Mouse (Mus musculus) limb, embryonic 14.5 days (tissue): ENCODE data around the gene Arl3. TPM values are rescaled to one million over a fixed set of nuclear protein-coding genes. Genes with fewer than 3 reads are reported as not detected.
A peak's percentile ranks its signal among the peaks of the same experiment; 100 is the strongest.

ENCODE experiments used
- ATAC-seq: fragments of 200-750 bp; cut with Nextera tagmentation; 2 replicates; pipeline ENCODE4 v1.8.0; 2017; ENCODE audit warnings: low read depth, moderate number of reproducible peaks, moderate TSS enrichment; ENCODE audit not compliant: low FRiP score
- DNase-seq: peaks from one replicate; pipeline ENCODE4 v3.0.0-alpha.2; 2015; ENCODE audit warnings: low spot score
- H3K27ac ChIP-seq: fragments of 300-500 bp; sonication (generic); replicated peaks from 2 replicates; pipeline ENCODE4 v1.5.1; 2014; ENCODE audit warnings: low read depth, mild to moderate bottlenecking, low read length, moderate library complexity, mixed read lengths
- H3K27me3 ChIP-seq: fragments of 300-500 bp; sonication (generic); 2 replicates; pipeline ENCODE4 v1.6.1; 2014; ENCODE audit warnings: low read length, mixed read lengths; ENCODE audit not compliant: control insufficient read depth, insufficient read depth
- H3K36me3 ChIP-seq: fragments of 300-500 bp; sonication (generic); 2 replicates; pipeline ENCODE4 v1.6.1; 2014; ENCODE audit warnings: mild to moderate bottlenecking, low read length, moderate library complexity, mixed read lengths; ENCODE audit not compliant: control insufficient read depth, insufficient read depth
- H3K4me1 ChIP-seq: fragments of 300-500 bp; sonication (generic); 2 replicates; pipeline ENCODE4 v1.6.1; 2014; ENCODE audit warnings: antibody characterized with exemption, low read length, mixed read lengths; ENCODE audit not compliant: control insufficient read depth, insufficient read depth
- H3K4me2 ChIP-seq: fragments of 300-500 bp; sonication (generic); replicated peaks from 2 replicates; pipeline ENCODE4 v1.6.1; 2014; ENCODE audit warnings: low read depth, mild to moderate bottlenecking, low read length, moderate library complexity; ENCODE audit not compliant: severe bottlenecking
- H3K4me3 ChIP-seq: fragments of 300-500 bp; sonication (generic); replicated peaks from 2 replicates; pipeline ENCODE4 v1.5.1; 2014; ENCODE audit warnings: low read length
- H3K9ac ChIP-seq: fragments of 300-500 bp; sonication (generic); 2 replicates; pipeline ENCODE4 v1.6.1; 2014; ENCODE audit warnings: mild to moderate bottlenecking, low read depth, low read length, moderate library complexity; ENCODE audit not compliant: severe bottlenecking
- H3K9me3 ChIP-seq: fragments of 300-500 bp; sonication (generic); 2 replicates; pipeline ENCODE4 v1.6.1; 2016; ENCODE audit warnings: low read length; ENCODE audit not compliant: control insufficient read depth
- POLR2A ChIP-seq: fragments of 200-500 bp; IDR thresholded peaks from 2 replicates; pipeline ENCODE4 v1.8.0; 2012; ENCODE audit warnings: inconsistent platforms, mild to moderate bottlenecking, moderate library complexity, borderline replicate concordance; ENCODE audit not compliant: insufficient read depth, insufficient read length; ENCODE audit errors: extremely low read depth
- WGBS: fragments of 180-500 bp; shearing (Covaris S2); extraction: QIAGEN DNeasy Blood & Tissue Kit; methylation state at CpG from one replicate; pipeline ENCODE4 v1.1.7; 2014; 5-methylcytosine and 5-hydroxymethylcytosine counted together
- polyA plus RNA-seq, 2 experiments: library from polyadenylated mRNA; depleted of rRNA in 1 of 2; stranded (reverse) in 1 of 2; unstranded in 1 of 2; fragments of >200 nt; fragmentation: Nextera tagmentation in 1 of 2; extraction: Ambion mirVana in 1 of 2; gene quantifications; 2 replicates each; pipeline versions ENCODE4 v1.2.1 to v1.2.3; 2012 to 2014

The Arl3 gene
- polyA plus RNA-seq, 2 experiments: 87.2 to 120 TPM

GRCm38 (mm10) chr19:46532031-46532688 is 40.8 kb downstream of the Arl3 start:
- H3K4me3 ChIP-seq: no peak overlapping the region
- 0 out of 2 replicates have a peak overlapping the region, but pooled peaks have one; percentile 26 for H3K27ac ChIP-seq
- no peak overlapping the region; the same call in 1 of the 2 replicates for H3K4me2 ChIP-seq
- H3K4me1 ChIP-seq: peaks cover 56% of the 10 kb centered on the region
- H3K9me3 ChIP-seq: no peaks in the 10 kb centered on the region
- DNase-seq (no peak), ATAC-seq (no peak)
- 14% methylated on average over 10 of the region's 10 CpGs for WGBS
- no peak for TF ChIP-seq POLR2A
- no peak overlapping the region for H3K9ac ChIP-seq
- peaks cover 16% of the 10 kb centered on the region for H3K36me3 ChIP-seq
- no peaks in the 10 kb centered on the region for H3K27me3 ChIP-seq

DNA sequence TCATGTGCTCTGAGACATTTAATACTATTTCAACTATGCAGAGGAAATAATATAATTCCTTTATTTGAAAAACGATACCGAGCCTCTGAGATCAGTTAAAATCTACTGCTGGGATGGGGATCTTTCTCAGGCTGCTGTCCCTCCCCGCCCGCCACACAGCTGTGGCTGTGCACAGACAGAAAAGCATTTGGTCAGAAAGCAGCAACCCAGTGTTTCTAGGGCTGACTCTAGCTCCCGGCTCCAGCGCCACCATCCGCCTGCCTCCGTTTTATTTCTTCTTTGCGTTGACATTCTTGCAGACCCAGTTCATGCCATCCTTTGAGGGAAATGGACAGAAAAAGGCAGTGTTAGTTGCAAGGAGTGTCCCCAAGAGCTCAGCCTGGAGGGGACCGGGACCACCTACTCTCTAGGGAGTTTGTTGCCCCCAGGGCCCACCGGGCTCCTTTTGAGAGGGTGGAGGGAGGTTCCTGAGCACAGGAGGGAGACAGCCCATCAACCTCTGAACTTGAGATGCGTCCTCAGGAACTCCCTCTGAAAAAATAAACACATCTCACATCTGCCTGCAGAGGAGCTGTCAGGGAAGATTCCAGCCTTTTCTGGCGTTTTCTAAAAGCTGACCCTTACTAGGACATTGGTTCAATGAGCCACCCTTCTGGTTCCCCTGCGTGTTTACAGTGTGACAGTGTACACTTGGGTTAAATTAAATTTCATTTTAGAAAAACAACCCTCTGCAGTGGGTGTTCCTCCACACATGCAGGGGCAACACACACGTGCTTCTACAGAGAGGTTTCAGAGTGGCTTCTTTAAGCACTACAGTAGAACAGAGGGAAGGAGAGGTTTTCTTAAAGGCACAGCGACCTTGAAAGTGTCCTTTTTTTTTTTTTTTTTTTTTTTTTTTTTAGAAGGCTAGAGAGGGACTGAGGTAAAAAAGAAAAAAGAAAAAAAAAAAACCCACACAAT is 41.6 kb downstream of the Arl3 start:
- Histone ChIP-seq H3K4me1 (peaks cover 62% of the 10 kb centered on the region), H3K27me3 (no peaks in the 10 kb centered on the region), H3K9me3 (no peaks in the 10 kb centered on the region), H3K4me2 (peak overlapping the region; percentile 26; the same call in 1 of the 2 replicates), H3K27ac (peak overlapping the region; percentile 50), H3K36me3 (peaks cover 12% of the 10 kb centered on the region), H3K4me3 (no peak overlapping the region), H3K9ac (no peak overlapping the region)
- DNase-seq: peak; percentile 46
- 8% methylated on average over 16 of the region's 16 CpGs for WGBS
- ATAC-seq: peak; percentile 38; the same call in 1 of the 2 replicates
- no peak for TF ChIP-seq POLR2A

DNA sequence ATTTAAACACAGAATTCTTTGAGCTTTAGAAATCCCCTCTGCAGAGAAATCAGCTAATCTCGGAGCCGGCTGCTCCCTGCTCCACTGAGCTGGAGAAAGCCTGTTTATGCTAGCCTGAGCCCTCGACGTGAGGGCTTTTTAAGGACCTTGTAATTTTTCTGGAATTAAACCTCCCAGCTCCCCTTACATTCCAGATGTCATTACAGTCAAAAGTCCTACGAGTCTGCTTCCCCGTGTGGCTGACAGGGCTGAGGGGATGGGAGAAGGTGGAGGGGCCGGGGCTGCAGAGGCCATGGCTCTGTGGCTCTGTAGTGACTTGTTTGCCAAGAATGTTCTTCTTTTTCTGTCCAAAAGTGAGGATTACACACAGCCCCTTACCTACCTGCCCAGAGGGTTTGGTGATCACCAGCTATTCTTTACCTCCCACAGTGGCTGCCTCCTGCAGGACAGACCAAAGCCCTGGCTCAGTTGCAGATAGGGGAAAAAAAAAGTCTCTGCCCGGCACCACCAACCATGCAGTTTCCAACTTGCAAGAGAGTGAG is 42.5 kb downstream of the Arl3 start:
- Histone ChIP-seq H3K9ac (no peak overlapping the region), H3K4me1 (peaks cover 70% of the 10 kb centered on the region), H3K9me3 (no peaks in the 10 kb centered on the region), H3K4me3 (no peak overlapping the region), H3K27ac (peak overlapping the region; percentile 50), H3K27me3 (no peaks in the 10 kb centered on the region), H3K4me2 (0 out of 2 replicates have a peak overlapping the region, but pooled peaks have one; percentile 49), H3K36me3 (peaks cover 8% of the 10 kb centered on the region)
- no peak for TF ChIP-seq POLR2A
- peak; percentile 31; the same call in 1 of the 2 replicates for ATAC-seq
- 11% methylated on average over 8 of the region's 8 CpGs for WGBS
- peak; percentile 42 for DNase-seq

DNA sequence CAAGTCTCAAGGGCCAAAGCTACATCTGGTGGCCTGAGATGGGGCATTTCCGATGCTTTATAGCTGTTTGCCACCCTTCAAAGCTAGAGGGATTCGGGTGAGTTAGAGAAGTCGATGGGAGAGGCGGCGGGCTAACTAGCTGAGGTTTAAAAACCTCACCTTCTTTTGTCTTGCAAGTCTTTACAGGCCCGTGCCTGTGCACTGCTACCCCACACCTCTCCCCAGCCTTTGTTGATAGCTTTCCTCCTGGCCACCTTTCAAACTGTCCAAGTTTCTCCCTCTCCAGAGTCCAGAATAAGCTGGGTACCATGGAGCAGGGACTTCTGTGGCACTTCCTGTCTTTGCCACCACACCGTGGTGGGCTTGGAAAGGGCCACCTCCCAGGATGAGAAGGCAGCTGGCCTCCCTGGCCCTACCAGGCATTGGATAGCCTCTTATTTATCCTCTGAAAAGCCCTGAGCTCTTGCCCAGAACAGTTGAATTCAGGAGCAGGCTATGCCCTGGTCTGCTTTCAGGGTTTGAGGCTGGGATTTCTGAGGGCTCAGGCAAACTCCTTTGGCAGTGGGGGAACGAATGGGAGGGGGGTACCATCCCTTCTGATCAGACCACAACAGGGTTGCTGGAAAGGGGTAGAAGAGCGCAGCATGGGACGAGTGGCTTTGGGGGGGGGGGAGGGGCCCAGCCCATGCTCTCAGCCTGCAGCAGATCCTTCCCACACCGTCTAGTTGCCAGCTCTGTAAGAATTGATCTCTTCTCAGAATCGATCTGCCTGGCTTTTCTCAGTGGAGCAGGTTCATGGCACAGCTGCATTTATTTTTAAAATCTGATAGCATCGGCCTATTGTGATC is 43.2 kb downstream of the Arl3 start:
- peak overlapping the region; percentile 34 for H3K9ac ChIP-seq
- peak overlapping the region; percentile 49; the same call in 1 of the 2 replicates for H3K4me2 ChIP-seq
- no peak for TF ChIP-seq POLR2A
- no peak for DNase-seq
- no peaks in the 10 kb centered on the region for H3K9me3 ChIP-seq
- no peak for ATAC-seq
- H3K27me3 ChIP-seq: no peaks in the 10 kb centered on the region
- H3K4me3 ChIP-seq: no peak overlapping the region
- WGBS: 13% methylated on average over 13 of the region's 13 CpGs
- peaks cover 3% of the 10 kb centered on the region; the same call in 1 of the 2 replicates for H3K36me3 ChIP-seq
- H3K27ac ChIP-seq: peak overlapping the region; percentile 58
- H3K4me1 ChIP-seq: peaks cover 76% of the 10 kb centered on the region
